Mouse (Mus musculus): ENCODE measurements around the gene Pgr.

Pgr gene

DNA sequence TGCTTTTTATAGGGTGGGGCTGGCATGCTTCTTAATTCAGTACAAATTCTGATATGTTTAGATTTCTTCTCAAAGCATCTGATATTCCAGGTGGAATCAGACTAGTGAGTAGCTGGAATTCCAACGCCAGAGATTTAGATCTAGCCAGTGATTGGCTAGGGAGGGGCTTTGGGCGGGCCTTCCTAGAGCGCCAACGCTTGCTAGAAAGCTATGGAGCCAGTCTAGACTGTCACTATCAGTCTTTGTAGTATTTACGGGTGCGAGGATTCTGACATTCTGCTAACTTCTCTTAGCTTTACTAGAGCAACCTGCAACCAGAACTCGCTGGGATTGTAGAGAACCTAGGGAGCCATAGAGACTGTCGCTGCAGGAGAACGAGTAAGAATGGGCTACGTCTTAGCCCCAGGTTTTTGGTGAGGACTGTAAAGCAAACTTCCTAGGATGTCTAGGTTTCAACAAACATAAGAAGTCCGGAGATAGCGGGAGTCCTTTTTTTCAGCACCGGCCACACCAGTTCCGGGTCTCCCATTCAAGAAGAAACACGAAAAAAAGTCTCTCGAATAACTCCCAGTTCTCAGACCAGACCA lies at the start of gene Pgr:
TSS of gene Pgr (plus strand) at position 218 of the 587 bp plus-strand sequence.
- no peak for DNase-seq (ENCODE audit: low read depth, low spot score)

DNA sequence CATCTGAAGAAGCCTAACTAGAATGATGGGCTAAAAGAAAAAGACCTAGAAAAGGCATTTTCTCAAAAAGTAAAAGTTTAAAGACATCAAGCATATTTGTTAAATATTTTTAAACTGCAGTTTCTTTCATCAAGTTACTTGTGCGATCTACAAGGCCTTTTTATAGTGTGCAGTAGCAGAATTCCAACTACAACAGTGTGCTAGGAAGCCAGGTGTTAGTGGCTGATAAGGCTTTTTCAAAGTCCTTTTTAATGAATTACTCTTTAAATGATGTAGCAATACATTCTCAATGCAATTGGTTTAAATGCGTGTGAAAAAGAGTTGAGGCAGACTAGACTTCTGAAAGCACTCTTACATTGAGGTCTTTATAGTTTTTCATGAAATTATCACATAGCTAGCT lies 42.2 kb upstream of the Pgr start:
- DNase-seq (ENCODE audit: low read depth, low spot score): no peak

DNA sequence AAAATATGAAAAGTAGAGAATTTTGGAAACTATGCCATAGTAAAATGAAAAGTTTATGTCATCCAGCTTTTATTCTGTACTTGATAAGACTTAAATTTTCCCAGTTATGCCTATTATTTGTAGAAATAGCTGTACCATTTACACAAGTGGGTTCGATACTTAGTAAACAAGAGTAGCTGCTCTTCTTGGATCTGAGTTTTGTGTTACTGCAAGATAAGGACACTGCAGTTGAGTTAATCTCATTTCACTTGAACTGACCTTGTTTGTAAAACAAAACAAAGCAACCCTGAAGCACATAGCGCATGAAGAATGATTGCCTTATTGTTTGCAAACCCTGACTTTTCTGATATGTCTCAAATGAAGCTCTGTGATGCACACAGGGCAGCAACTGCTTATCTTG lies 31.1 kb upstream of the Pgr start:
- DNase-seq (ENCODE audit: low read depth, low spot score): no peak

DNA sequence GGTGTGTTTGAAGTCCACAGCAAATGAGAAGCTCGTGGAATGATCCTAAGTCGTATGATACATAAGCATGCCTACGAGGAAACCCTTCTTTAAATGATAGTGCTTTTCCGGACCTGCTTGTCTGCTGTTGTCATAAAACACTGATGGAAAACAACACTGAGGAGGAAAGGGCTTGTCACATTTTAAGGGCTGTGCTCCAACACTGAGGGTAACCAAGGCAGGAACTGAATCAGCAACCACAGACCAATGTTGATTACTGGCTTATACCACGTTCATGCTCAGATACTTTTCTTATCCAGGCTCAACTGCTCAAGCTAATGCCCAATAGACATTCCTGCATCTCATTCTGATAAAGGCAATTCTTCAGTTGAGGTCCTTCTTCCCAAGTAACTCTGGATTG lies 4.4 kb upstream of the Pgr start:
- DNase-seq (ENCODE audit: low read depth, low spot score): no peak

DNA sequence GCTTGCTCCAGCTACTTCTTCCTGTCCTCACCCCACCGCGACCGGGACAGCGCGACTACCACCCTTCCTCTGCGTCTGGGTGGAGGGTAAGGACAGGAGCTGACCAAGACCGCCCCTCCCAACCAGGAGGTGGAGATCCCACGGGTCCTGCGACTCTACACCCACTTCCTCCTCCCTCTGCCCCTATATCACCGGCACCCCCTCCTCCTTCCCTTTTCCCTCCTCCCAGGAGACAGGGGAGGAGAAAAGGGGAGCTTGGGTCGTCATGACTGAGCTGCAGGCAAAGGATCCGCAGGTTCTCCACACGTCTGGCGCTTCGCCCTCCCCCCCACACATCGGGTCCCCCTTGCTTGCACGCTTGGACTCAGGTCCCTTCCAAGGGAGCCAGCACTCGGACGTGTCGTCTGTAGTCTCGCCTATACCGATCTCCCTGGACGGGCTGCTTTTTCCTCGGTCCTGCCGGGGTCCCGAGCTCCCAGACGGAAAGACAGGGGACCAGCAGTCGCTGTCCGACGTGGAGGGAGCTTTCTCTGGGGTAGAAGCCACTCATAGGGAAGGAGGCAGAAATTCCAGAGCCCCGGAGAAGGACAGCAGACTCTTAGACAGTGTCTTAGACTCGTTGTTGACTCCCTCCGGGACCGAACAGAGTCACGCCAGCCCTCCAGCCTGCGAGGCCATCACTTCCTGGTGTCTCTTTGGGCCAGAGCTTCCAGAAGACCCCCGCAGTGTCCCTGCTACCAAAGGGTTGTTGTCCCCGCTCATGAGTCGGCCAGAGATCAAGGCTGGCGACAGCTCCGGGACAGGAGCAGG lies 775 bp downstream of the Pgr start:
- no peak for DNase-seq (ENCODE audit: low read depth, low spot score)

DNA sequence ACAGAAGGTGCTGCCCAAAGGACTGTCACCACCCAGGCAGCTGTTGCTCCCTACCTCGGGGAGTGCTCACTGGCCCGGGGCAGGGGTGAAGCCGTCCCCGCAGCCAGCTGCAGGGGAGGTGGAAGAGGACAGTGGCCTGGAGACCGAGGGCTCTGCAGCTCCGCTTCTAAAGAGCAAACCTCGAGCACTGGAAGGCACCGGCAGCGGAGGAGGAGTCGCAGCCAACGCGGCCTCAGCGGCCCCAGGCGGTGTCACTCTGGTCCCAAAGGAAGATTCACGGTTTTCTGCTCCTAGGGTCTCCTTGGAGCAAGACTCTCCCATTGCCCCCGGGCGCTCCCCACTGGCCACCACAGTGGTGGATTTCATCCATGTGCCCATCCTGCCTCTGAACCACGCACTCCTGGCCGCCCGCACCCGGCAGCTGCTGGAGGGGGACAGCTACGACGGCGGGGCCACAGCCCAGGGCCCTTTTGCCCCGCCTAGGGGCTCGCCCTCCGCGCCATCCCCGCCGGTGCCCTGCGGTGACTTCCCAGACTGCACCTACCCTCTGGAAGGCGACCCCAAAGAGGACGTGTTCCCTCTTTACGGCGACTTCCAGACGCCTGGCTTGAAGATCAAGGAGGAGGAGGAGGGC lies 1.5 kb downstream of the Pgr start:
- no peak for DNase-seq (ENCODE audit: low read depth, low spot score)

DNA sequence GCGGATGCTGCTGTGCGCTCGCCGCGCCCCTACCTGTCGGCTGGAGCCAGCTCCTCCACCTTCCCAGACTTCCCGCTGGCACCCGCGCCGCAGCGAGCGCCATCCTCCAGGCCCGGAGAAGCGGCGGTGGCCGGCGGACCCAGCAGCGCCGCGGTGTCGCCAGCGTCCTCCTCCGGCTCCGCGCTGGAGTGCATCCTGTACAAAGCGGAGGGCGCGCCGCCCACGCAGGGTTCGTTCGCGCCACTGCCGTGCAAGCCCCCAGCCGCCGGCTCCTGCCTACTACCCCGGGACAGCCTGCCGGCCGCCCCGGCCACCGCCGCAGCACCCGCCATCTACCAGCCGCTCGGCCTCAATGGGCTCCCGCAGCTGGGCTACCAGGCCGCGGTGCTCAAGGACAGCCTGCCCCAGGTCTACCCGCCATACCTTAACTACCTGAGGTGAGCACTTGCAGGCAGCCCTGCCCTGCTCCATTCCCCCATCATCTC lies 2.1 kb downstream of the Pgr start:
- no peak for DNase-seq (ENCODE audit: low read depth, low spot score)

DNA sequence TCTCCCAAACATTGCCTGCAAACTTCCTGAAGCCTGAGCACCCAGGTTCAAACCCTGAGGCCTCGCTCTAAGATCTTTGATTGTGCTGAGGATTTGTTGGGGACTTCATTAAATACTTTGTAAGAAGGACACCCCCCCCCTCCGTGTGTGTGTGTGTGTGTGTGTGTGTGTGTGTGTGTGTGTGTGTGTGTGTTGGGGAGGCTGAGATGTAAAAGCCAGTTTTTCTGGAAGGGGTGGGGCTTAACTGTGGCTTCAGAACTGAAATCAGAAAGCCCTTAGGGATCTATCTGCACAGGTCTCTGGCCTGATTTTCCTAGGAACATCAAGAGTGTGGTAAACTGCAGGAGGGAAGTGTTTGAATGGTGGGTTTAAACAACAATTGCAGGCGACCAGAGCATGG lies 2.6 kb downstream of the Pgr start:
- DNase-seq (ENCODE audit: low read depth, low spot score): no peak

DNA sequence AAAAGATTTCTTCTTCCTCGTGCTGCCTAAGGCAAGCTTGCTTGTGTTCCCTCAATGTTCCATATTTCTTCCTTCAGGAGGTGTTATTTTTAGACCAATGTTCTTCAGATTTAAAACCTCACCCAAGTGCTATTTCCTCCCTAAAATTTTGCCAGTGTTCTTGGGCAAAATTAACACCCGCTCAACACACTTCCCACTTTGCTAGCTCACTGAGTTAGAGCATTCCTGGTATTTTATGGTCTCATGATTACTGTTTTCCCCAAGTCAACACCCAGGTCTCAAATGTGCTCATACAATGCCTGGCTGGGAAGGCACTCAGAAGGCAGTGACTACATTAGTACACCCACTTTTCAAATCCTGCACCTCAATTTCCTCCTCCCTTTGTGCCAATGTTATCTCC lies 27.9 kb downstream of the Pgr start:
- DNase-seq (ENCODE audit: low read depth, low spot score): no peak

DNA sequence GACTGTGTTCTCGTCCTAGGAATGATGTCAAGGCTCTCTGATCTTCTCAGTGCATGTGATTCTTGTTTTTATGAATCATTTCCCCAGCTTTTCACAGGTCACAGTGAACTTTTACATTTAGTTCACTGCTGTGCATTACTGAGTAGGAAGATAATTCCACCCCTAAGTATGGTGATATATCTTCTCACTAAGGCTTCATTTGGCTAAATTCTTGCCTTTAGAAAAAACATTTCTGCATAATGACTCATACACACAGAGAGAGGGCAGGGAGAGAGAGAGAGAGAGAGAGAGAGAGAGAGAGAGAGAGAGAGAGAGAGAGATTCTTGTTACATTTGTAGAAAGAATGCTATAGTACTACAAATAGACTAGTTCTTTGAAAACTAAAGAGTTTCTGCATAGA lies 38.1 kb downstream of the Pgr start:
- no peak for DNase-seq (ENCODE audit: low read depth, low spot score)

DNA sequence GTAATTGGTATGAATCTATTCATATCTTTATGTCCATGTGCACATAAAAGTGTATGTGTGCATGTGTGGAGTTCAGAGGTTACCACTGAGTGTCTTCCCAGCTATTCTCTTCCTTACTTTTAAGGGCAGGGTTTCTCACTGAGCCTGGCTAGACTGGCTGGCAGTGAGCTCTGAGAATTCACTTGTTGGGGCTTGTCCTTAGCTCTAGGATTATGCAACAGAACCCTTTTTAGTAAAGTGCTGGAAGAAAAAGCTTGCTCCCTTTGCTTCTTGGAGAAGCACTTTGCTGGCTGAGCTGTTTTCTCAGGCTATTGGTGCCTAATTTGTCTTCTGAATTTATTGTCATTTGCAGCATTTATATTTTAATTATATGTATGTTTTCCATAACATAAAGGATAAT lies 53.7 kb downstream of the Pgr start:
- no peak for DNase-seq (ENCODE audit: low read depth, low spot score)

DNA sequence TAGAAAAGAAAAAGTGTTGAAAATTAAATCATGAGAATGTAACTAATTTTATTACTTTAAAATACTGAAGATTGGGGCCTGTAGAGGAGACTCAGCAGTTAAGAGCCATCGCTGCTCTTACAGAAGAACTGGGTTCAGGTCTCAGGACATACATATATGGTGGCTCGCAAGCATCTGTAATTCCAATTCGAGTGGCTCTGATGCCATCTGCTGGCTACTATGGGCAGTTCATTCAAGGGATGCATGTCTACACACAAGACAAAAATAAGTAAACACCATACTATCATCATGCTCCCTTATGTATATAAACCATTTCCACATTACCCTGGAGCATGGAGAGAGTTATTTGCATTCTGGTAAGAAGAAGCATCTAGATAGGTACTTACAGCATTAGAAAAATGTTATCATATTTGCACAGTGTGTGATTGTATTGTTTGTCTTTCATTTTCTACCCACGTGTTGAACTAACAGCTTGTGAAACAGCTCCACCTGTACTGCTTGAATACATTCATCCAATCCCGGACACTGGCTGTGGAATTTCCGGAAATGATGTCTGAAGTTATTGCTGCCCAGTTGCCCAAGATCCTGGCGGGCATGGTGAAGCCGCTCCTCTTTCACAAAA lies 65.0 kb downstream of the Pgr start:
- DNase-seq (ENCODE audit: low read depth, low spot score): peak; percentile 61

DNA sequence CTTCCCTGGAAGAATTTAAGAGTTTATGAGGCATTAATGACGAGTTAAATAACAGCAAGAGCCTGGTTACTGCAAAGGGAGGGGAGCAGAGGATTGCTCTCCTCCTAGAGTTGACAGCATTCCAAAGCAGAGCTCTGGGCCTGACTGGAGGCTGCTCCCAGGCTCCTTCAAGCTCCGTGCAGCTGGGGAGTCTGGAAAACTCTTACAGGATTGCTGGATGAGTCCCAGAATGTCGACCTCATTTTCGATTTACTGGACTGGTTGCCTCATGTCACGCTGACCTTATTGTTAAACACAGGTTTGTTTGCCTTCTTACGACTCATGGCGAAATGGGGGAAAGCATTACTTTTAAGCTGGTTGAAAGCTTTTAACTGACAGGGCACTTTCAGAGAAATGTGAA lies 70.6 kb downstream of the Pgr start:
- DNase-seq (ENCODE audit: low read depth, low spot score): no peak

DNA sequence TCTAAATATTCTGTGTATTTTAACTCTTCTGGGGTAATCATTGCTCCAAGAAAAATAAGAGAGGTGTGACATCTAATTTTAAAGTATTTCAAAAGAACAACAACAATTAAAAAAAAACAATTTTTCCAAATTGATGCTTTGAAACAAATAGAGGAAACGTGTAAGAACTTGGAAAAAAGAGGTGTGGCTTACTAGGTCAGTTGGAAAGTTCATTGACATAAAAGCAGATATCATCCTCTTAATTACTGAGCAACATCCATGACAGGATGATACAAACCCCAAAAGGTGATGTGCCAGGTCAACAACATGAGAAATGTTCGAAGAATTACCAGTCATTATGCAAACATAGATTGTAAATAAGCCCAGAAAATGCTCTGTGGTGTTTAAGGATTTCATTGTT lies 71.9 kb downstream of the Pgr start, which contains the start of gene Gm16485:
TSS of gene Gm16485 (plus strand) at position 301 of the 400 bp plus-strand sequence.
- DNase-seq (ENCODE audit: low read depth, low spot score): no peak

DNA sequence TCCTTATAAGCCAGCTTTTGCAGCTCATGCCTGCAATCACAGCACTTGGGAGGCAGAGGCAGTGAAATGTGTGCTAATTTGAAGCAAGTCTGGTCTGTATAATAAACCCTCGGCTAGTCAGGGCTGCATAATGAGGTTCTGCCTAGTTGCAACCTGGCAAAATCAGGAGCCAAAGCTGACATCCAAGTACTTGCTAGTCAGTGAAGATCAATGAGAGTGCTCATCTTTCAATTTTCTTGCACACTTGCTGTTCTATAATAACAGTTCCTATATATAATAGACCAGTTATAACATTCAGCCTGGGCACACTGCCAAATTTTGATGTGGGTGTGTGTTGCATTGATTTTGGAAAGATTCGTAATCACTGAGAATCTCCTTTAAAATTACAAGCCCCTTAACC lies 78.1 kb downstream of the Pgr start:
- no peak for DNase-seq (ENCODE audit: low read depth, low spot score)

DNA sequence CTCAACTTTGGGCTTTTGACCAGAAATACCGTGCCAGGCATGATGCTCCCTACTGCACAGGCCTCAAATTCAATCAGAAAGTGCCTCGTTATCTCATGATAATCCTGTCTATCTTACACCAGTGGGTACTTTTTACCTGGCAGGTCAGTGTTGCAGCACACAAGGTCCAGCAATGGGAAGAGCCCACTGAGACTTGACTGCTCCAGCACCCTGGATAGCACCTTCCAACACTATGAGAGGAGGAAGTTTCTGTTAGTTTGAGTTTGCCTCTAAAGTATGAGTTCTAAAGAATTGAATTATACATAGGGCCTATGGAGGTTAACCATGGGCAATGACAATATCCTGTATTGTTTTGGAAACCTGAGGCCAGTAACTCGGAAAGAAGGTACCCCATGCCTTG lies 82.7 kb downstream of the Pgr start:
- no peak for DNase-seq (ENCODE audit: low read depth, low spot score)

DNA sequence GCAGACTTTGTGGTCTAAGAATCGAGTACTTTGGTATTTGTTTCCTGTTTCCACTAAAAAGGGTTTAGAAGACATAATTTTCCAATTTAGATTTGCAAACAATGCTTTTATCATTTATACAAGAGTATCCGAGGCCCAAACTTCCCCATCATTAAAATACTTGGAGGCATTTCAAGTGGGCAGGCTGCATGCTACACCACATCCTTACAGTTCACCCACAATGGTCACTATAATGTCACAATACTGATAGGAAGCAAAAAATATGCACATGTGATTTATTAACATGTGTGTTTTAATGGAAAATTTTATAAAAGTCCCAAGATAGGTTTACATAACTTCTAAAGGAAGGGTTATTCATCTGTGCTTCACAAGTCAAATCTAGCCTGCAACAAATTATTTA lies 96.9 kb downstream of the Pgr start:
- no peak for DNase-seq (ENCODE audit: low read depth, low spot score)

DNA sequence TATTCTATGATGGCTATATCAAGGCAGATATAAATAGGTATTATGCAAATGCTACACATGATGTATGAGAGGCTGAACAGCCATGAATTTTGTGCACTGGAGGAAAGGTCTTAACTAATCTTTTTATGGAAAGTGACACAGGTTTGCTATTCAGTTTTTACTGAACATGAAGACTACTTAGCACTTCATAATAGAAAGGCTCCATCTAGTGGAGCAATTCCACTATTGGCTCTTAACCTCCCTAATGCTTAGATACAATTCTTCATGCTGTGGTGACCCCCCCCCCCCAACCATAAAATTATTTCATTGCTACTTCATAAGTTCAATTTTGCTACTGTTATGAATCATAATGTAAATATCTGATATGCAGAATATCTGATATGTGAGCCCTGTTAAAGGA lies 101.5 kb downstream of the Pgr start:
- peak; percentile 45 for DNase-seq (ENCODE audit: low read depth, low spot score)

DNA sequence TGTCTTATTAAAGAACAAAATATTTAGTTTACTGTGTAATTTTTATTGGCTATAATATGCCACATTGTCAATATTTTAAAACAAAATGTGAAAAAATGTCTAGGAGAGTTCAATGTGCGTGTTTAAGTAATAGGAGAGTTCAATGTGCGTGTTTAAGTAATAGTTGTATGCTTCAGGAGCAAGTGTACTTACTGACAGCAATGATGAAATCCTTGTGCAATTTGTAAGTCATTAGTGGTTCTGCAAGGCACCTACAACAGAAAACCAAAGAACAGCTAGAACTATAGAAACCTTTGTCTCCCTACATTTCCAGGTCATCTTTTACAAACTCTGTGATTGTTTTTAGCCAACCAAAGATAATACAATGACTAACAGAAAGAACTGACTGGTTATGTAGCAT lies 115.5 kb downstream of the Pgr start:
- no peak for DNase-seq (ENCODE audit: low read depth, low spot score)

All from 3T3-L1 (cell line).